Mouse (Mus musculus) heart, embryonic 16.5 days (tissue): ENCODE measurements around the gene Mto1. TPM values are rescaled to one million over a fixed set of nuclear protein-coding genes. Genes with fewer than 3 reads are reported as not detected.
A peak's percentile ranks its signal among the peaks of the same experiment; 100 is the strongest.
"Not testable (repeated sequence)": the region's sequence is repeated elsewhere in the genome, so short reads cannot be mapped to it uniquely, and the experiment has no call there.

Experiments
- ATAC-seq: fragments of 200-750 bp; cut with Nextera tagmentation; replicated peaks from 2 replicates; pipeline ENCODE4 v1.8.0; 2017; ENCODE audit warnings: moderate number of reproducible peaks; ENCODE audit not compliant: insufficient read depth, low FRiP score; ENCODE audit errors: extremely low read depth
- H3K27ac ChIP-seq: fragments of 300-500 bp; sonication (generic); 2 replicates; pipeline ENCODE4 v1.5.1; 2014; ENCODE audit warnings: mild to moderate bottlenecking, low read length, control low read depth, moderate library complexity
- H3K27me3 ChIP-seq: fragments of 300-500 bp; sonication (generic); 2 replicates; pipeline ENCODE4 v1.6.1; 2014; ENCODE audit warnings: low read length, mixed read lengths; ENCODE audit not compliant: control insufficient read depth, insufficient read depth
- H3K36me3 ChIP-seq: fragments of 300-500 bp; sonication (generic); 2 replicates; pipeline ENCODE4 v1.6.1; 2014; ENCODE audit not compliant: control insufficient read depth, insufficient read depth
- H3K4me1 ChIP-seq: fragments of 300-500 bp; sonication (generic); 2 replicates; pipeline ENCODE4 v1.6.1; 2014; ENCODE audit warnings: low read length, mixed read lengths; ENCODE audit not compliant: control insufficient read depth, insufficient read depth
- H3K4me2 ChIP-seq: fragments of 300-500 bp; sonication (generic); 2 replicates; pipeline ENCODE4 v1.6.1; 2014; ENCODE audit warnings: low read depth, mild to moderate bottlenecking, control low read depth, low read length
- H3K4me3 ChIP-seq: fragments of 300-500 bp; sonication (generic); 2 replicates; pipeline ENCODE4 v1.5.1; 2014; ENCODE audit warnings: mild to moderate bottlenecking, control low read depth, low read length
- H3K9ac ChIP-seq: fragments of 300-500 bp; sonication (generic); 2 replicates; pipeline ENCODE4 v1.6.1; 2014; ENCODE audit warnings: low read length, control low read depth
- H3K9me3 ChIP-seq: fragments of 300-500 bp; sonication (generic); replicated peaks from 2 replicates; pipeline ENCODE4 v1.6.1; 2016; ENCODE audit warnings: low read length; ENCODE audit not compliant: control insufficient read depth
- WGBS: fragments of 180-500 bp; shearing (Covaris S2); extraction: QIAGEN DNeasy Blood & Tissue Kit; methylation state at CpG from one replicate; pipeline ENCODE4 v1.1.7; 2014; 5-methylcytosine and 5-hydroxymethylcytosine counted together
- polyA plus RNA-seq: library from polyadenylated mRNA; unstranded; fragments of >200 nt; fragmentation: Nextera tagmentation; extraction: Ambion mirVana; gene quantifications from 2 replicates; pipeline ENCODE4 v1.2.1, GENCODE M21; 2015

Mto1 gene
- polyA plus RNA-seq, 1 experiment from 2014 or later: 32.8 TPM

- Histone ChIP-seq H3K27me3 (no peaks in the 10 kb centered on the region), H3K27ac (peak overlapping the region; percentile 57), H3K9ac (0 out of 2 replicates have a peak overlapping the region, but pooled peaks have one; percentile 52), H3K36me3 (no peaks in the 10 kb centered on the region), H3K4me3 (no peak overlapping the region), H3K4me2 (peak overlapping the region; percentile 38; the same call in 1 of the 2 replicates), H3K9me3 (peaks cover 3% of the 10 kb centered on the region; the same call in 1 of the 2 replicates), H3K4me1 (peaks cover 20% of the 10 kb centered on the region)
- no peak for ATAC-seq
- 48% methylated on average over 7 of the region's 7 CpGs for WGBS
Measured at GRCm38 (mm10) chr9:78506722-78507077, 58.7 kb downstream of the Mto1 start.

GRCm38 (mm10) chr9:78508106-78508786, 60.2 kb downstream of the Mto1 start:
- H3K4me1 ChIP-seq: peaks cover 18% of the 10 kb centered on the region
- 76% methylated on average over 16 of the region's 16 CpGs for WGBS
- H3K4me3 ChIP-seq: no peak overlapping the region
- H3K9ac ChIP-seq: no peak overlapping the region
- H3K9me3 ChIP-seq: peaks cover 3% of the 10 kb centered on the region; the same call in 1 of the 2 replicates
- no peaks in the 10 kb centered on the region for H3K36me3 ChIP-seq
- H3K27ac ChIP-seq: no peak overlapping the region
- no peak for ATAC-seq
- H3K27me3 ChIP-seq: no peaks in the 10 kb centered on the region
- no peak overlapping the region for H3K4me2 ChIP-seq

GRCm38 (mm10) chr9:78511705-78512104, 63.7 kb downstream of the Mto1 start:
- Histone ChIP-seq H3K36me3 (no peaks in the 10 kb centered on the region), H3K9ac (no peak overlapping the region), H3K27ac (peak overlapping the region; percentile 95), H3K4me3 (no peak overlapping the region), H3K9me3 (peaks cover 3% of the 10 kb centered on the region; the same call in 1 of the 2 replicates), H3K27me3 (no peaks in the 10 kb centered on the region), H3K4me1 (peaks cover 9% of the 10 kb centered on the region), H3K4me2 (no peak overlapping the region)
- WGBS: 89% methylated on average over 5 of the region's 5 CpGs
- no peak for ATAC-seq

- Histone ChIP-seq H3K4me2 (no peak overlapping the region), H3K27me3 (no peaks in the 10 kb centered on the region), H3K4me1 (peaks cover 9% of the 10 kb centered on the region), H3K27ac (peak overlapping the region; percentile 95), H3K36me3 (no peaks in the 10 kb centered on the region), H3K9ac (0 out of 2 replicates have a peak overlapping the region, but pooled peaks have one; percentile 33), H3K4me3 (no peak overlapping the region), H3K9me3 (peaks cover 3% of the 10 kb centered on the region; the same call in 1 of the 2 replicates)
- ATAC-seq: peak; percentile 90
- 25% methylated on average over 6 of the region's 6 CpGs for WGBS
Measured at GRCm38 (mm10) chr9:78513776-78514500, 65.9 kb downstream of the Mto1 start.

- Histone ChIP-seq H3K27me3 (no peaks in the 10 kb centered on the region), H3K4me2 (no peak overlapping the region), H3K9me3 (peaks cover 3% of the 10 kb centered on the region; the same call in 1 of the 2 replicates), H3K4me3 (no peak overlapping the region), H3K27ac (no peak overlapping the region), H3K36me3 (no peaks in the 10 kb centered on the region), H3K9ac (no peak overlapping the region), H3K4me1 (peaks cover 9% of the 10 kb centered on the region)
- 64% methylated on average over 4 of the region's 4 CpGs for WGBS
- ATAC-seq: no peak
Measured at GRCm38 (mm10) chr9:78514681-78515080, 66.7 kb downstream of the Mto1 start.

GRCm38 (mm10) chr9:78516125-78516524, 68.1 kb downstream of the Mto1 start:
- H3K4me3 ChIP-seq: no peak overlapping the region
- H3K9ac ChIP-seq: no peak overlapping the region
- H3K36me3 ChIP-seq: no peaks in the 10 kb centered on the region
- peaks cover 18% of the 10 kb centered on the region for H3K4me1 ChIP-seq
- ATAC-seq: no peak
- peaks cover 3% of the 10 kb centered on the region; the same call in 1 of the 2 replicates for H3K9me3 ChIP-seq
- H3K27ac ChIP-seq: peak overlapping the region; percentile 48; the same call in 1 of the 2 replicates
- WGBS: 20% methylated on average over 3 of the region's 3 CpGs
- no peaks in the 10 kb centered on the region for H3K27me3 ChIP-seq
- H3K4me2 ChIP-seq: no peak overlapping the region

- not testable (repeated sequence) for H3K4me2 ChIP-seq, H3K4me3 ChIP-seq, H3K27ac ChIP-seq, H3K36me3 ChIP-seq, H3K9ac ChIP-seq, H3K9me3 ChIP-seq, ATAC-seq, H3K27me3 ChIP-seq
- H3K4me1 ChIP-seq: peaks cover 18% of the 10 kb centered on the region
- WGBS: 76% methylated on average over 3 of the region's 3 CpGs
Measured at GRCm38 (mm10) chr9:78517237-78517636, 69.2 kb downstream of the Mto1 start.

GRCm38 (mm10) chr9:78520127-78520779, 72.2 kb downstream of the Mto1 start:
- Histone ChIP-seq H3K4me1 (peaks cover 14% of the 10 kb centered on the region), H3K9me3 (no peaks in the 10 kb centered on the region), H3K4me2 (peak overlapping the region; percentile 91), H3K9ac (peak overlapping the region; percentile 73), H3K27me3 (no peaks in the 10 kb centered on the region), H3K27ac (peak overlapping the region; percentile 71), H3K36me3 (no peaks in the 10 kb centered on the region), H3K4me3 (peak overlapping the region; percentile 58)
- WGBS: 4% methylated on average over 15 of the region's 15 CpGs
- peak; percentile 68 for ATAC-seq
